Mouse (Mus musculus) lung, postnatal 25 days (tissue): ENCODE data around the gene Pitx3.
A peak's percentile ranks its signal among the peaks of the same experiment; 100 is the strongest.
"Not testable (repeated sequence)": the region's sequence is repeated elsewhere in the genome, so short reads cannot be mapped to it uniquely, and the experiment has no call there.

Experiments used
- DNase-seq: peaks from one replicate; pipeline ENCODE4 v3.0.0; 2022; ENCODE audit warnings: low spot score

The Pitx3 gene

GRCm38 (mm10) chr19:46131694-46132525 is 16.2 kb downstream of the Pitx3 start, which contains the start of gene Elovl3:
Gene Elovl3 (plus strand): TSS chr19:46131897.
- peak; percentile 36 for DNase-seq

DNA sequence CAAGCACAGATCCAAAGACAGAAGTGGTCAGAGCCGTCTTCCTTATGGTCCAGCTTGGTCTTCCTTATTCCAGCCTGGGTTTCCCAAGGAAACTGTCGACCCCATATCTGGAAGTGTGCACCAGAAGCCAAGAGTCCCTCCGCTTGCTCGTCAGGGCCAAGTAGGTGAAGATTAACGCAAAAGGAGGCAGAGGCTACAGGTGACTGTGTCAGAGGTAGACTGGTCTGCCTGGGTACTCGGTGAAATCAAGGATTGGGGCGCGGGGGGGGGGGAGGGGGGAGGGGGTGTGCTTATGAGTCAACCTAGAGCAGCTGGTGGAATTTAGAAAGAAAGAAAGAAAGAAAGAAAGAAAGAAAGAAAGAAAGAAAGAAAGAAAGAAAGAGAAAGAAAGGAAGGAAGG is 16.8 kb downstream of the Pitx3 start:
- no peak for DNase-seq

DNA sequence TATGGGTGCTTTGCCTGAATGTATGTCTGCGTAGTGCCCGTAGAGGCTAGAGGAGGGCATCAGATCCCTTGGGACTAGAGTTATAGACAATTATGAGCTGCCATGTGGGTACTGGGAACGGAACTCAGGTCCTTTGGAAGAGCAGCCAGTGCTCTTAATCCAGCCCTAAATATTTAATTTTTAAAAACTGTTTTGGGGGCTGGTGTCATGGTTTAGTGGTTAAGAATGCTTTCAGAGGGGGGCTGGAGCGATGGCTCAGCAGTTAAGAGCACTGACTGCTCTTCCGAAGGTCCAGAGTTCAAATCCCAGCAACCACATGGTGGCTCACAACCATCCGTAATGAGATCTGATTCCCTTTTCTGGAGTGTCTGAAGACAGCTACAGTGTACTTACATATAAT is 18.4 kb downstream of the Pitx3 start:
- not testable (repeated sequence) for DNase-seq

DNA sequence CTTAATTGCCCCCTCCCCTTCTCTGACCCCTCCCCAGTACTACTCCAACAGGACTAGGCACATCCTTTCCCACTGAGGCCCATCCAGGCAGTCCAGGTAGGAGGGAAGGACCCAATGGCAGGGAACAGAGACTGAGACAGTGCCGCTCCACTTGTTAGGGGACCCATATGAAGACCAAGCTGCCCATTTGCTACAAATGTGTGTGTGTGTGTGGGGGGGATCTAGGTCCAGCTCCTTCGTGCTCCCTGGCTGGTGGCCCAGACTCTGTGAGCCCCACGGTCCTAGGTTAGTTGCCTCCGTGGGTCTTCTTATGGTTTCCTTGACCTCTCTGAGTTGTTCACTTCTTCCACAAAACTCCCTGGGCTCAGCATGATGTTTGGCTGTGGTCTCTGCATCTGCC is 21.8 kb downstream of the Pitx3 start:
- DNase-seq, result no peak

GRCm38 (mm10) chr19:46124651-46125050 is 23.5 kb downstream of the Pitx3 start:
- DNase-seq, result no peak

DNA sequence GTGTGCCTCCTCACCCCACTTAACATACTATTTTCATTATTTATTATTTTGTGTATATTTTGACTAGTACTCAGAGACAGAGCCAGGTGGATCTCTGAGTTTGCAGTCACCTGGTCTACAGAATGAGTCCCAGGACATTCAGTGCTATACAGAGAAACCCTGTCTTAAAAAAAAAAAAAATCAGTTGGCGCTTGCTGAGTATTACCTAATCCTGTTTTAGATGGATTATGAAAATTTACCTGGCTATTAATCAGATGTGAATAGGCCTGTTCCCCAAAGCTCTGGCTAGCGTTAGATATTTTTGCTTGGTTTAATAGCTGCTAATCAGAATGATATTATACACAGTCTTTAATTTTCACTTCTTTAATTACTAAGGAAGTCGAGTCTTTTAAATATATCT is 24.2 kb downstream of the Pitx3 start:
- no peak for DNase-seq

DNA sequence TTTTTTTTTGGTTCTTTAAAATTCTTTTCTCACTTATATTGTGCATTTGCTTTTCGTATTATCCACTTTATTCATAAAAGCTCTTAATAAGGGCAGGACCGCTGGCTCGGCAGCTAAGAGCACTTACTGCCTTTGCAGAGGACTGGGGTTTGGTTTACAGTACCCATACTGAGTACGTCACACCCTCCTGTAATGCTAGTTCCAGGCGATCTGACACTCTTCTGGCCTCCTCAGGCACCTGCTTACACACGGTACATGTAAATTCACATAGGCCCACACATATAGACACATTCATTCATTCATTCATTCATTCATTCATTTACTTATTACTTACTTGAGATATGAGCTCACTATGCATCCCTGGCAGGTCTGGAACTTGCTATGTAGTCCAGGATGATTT is 27.3 kb downstream of the Pitx3 start:
- no peak for DNase-seq

- no peak for DNase-seq
These were observed 28.7 kb downstream of the Pitx3 start for GRCm38 (mm10) chr19:46119458-46119857.

- no peak for DNase-seq
These were observed 33.5 kb downstream of the Pitx3 start for GRCm38 (mm10) chr19:46114617-46115016.

DNA sequence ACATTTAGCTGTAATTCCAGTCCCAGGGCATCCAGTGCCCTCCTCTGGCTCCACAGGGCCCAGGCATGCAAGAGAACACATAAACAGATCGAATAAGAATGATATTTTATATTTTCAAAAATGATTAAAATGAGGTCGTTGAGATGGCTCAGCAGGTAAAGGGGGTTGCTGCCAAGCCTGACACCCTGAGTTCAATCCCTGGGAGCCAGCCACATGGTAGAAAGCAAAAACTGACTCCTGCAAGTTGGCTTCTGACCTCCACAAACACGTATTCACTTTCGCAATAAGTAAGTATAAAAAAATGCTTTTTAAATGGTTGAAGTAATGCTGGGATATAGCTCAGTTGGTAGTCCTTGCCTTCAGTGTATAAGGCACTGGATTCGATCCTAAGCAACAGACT is 37.3 kb downstream of the Pitx3 start:
- no peak for DNase-seq

DNA sequence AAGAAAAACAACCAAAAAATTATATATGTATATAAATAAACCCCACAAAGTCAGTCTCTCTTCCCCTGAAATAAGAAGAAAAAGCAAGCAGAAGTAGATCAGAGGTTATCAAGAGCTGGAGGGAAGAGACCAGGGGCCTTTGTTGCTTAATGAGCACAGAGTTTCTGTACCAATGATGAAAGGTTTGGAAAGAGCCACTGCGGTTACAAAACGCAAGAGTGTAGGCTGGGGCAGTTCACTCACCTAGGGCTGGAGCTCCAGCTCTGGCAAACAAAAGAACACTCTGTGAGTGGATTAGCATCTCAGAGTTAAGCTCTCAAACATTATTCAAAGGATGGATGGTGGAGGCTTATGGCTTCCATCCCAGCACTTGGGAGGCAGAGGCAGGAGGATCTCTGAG is 37.9 kb downstream of the Pitx3 start:
- DNase-seq, result no peak

DNA sequence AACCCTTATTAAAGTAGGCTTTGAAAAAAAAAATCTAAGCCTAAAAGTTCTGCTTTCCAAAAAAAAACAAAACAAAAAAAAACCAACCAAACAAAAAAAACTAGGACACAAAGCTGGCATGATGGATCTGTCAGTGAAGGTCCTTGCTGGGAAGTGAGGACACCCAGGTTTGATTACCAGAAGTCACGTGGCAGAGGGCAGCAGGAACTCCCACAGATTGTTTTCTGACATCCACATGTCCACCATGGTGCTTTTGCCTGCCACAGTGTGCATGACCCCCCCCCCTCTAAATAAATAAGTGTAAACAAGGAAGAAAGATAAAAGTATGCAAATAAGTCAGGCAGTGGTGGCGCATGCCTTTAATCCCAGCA is 44.0 kb downstream of the Pitx3 start:
- DNase-seq, result no peak

DNA sequence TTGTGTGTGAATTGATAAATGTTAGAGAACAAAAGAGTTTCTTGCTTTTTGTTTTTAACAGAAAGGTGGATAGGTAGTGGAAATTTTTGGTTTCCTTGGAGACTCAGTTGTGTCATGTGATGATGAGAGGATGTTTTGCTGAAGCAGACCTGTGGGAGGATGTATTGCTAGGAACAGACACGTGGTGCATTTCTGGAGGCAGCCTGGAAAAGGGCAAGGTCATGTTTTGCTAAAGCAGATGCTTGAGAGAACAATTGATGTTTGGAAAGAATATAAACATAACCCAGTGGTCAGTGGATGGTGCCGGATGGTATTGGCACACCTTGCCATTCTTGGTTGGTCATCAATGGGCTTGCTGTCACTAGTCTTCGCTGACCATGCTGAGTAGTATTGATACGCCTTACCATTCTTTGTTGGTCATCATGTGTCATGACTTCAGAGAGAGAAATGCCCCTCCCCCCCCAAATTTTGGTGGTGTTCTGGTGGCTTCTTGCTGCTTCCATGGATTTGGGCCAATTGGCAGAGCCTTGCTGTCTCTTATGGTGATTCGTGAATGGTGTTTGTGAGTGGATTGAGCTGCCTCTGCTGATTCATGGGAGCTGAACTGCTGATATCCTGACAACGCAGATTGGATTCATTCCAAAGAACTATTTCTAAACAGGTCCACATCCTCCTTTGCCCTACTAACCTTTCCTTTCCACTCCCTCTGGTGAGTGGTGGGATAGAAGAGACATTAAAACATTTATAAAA is 44.5 kb downstream of the Pitx3 start:
- no peak for DNase-seq

DNA sequence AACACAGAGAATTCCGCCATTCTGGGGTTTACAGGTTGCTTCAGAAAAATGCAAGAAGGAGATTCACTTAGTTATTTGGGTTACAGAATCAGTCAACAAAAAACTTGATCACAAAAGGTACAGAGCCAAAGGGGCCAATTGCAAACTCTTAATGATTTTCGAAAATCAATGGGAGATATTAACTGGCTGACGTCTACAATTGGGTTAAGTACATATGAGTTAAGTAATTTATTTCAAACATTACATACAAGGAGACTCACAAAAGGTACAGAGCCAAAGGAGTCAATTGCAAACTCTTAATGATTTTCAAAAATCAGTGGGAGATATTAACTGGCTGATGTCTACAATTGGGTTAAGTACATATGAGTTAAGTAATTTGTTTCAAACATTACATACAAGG is 48.6 kb downstream of the Pitx3 start:
- no peak for DNase-seq

GRCm38 (mm10) chr19:46096396-46096795 is 51.7 kb downstream of the Pitx3 start:
- DNase-seq, result no peak

DNA sequence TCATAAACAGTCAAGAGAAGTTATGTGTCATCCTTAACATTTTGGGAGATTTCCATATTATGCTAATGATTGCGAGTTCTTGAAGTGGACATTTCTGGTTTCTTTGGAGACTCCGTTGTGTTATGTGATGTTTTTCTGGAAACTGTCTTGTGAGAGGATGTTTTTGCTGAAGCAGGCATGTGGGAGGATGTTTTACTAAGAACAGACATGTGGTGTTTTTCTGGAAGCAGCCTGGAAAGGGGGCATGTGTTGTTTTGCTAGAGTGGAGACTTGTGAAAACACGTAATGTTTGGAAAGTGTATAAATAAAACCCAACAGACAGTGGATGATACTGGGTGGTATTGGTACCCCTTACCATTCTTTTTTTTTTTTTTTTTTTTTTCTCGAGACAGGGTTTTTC is 52.8 kb downstream of the Pitx3 start:
- DNase-seq, result no peak

- DNase-seq, result no peak
These were observed 54.0 kb downstream of the Pitx3 start for GRCm38 (mm10) chr19:46094144-46094543.

DNA sequence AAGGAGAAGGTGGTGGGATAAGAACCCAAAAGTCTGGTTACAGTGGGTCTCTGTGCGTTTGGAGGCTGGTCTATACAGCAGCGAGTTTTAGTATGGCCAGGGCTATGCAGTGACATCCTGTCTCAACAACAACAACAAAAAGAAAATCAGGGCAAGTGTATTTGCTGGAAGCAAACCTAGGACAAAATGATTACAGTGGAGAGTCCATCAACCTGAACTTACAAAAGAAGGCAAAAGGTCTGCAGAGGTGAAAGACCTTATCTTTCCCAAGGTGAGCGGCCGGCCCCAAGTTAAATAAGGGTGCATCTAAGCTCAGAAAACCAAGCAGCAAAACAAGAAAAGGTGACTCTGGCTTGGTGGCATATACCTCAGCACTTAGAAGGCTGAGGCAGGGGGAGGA is 56.5 kb downstream of the Pitx3 start:
- no peak for DNase-seq

GRCm38 (mm10) chr19:46087871-46088270 is 60.3 kb downstream of the Pitx3 start:
- DNase-seq, result no peak

DNA sequence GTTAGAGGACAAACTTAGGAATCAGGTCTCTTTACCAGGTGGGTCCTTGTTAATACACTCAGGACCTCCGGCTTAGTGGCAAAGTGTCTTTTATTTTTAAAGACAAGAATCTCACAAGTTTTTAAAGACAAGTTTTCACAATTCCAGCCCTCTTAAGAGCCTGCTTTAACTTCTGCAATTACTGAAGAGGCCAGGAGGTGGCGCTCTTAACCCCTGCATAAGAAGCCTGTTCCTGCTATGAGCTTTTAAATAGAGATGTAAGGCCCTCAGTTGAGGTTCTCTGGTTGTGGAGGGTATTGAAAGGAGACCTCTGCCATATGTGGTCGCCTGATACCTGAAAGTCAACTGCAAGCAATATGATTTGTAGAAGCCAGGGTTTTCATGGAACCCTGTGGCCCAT is 61.8 kb downstream of the Pitx3 start:
- DNase-seq, result peak; percentile 24
